Mouse (Mus musculus) lung, postnatal 4 days (tissue): ENCODE measurements around the gene Klhl12.
"Not testable (repeated sequence)": the region's sequence is repeated elsewhere in the genome, so short reads cannot be mapped to it uniquely, and the experiment has no call there.

Experiments used
- DNase-seq, 2 experiments: peaks; one replicate each; pipeline ENCODE4 v3.0.0; 2021

Klhl12 gene

GRCm38 (mm10) chr1:134516491-134517198, 61.3 kb downstream of the Klhl12 start:
- peak; percentile 18 to 71 for DNase-seq

- DNase-seq = not testable (repeated sequence)
These were observed 62.5 kb downstream of the Klhl12 start for GRCm38 (mm10) chr1:134517841-134518240.

GRCm38 (mm10) chr1:134518677-134519076, 63.3 kb downstream of the Klhl12 start:
- DNase-seq = peak; percentile 85 to 89

- DNase-seq = not testable (repeated sequence)
These were observed 63.9 kb downstream of the Klhl12 start for GRCm38 (mm10) chr1:134519201-134519600.

- DNase-seq = no peak
These were observed 64.8 kb downstream of the Klhl12 start for GRCm38 (mm10) chr1:134520001-134520721.

- DNase-seq = no peak
These were observed 65.8 kb downstream of the Klhl12 start for GRCm38 (mm10) chr1:134521163-134521562.

GRCm38 (mm10) chr1:134522325-134522724, 67.0 kb downstream of the Klhl12 start:
- no peak for DNase-seq

GRCm38 (mm10) chr1:134524424-134524823, 69.1 kb downstream of the Klhl12 start:
- DNase-seq = peak in 1 of 2 experiments; percentile 40

GRCm38 (mm10) chr1:134525015-134525414, 69.7 kb downstream of the Klhl12 start:
- no peak for DNase-seq

- DNase-seq = no peak
These were observed 71.4 kb downstream of the Klhl12 start for GRCm38 (mm10) chr1:134526752-134527151.

- DNase-seq = no peak
These were observed 75.3 kb downstream of the Klhl12 start for GRCm38 (mm10) chr1:134530618-134531017.

- not testable (repeated sequence) for DNase-seq
These were observed 78.4 kb downstream of the Klhl12 start for GRCm38 (mm10) chr1:134533710-134534109.

- DNase-seq = no peak
These were observed 79.7 kb downstream of the Klhl12 start for GRCm38 (mm10) chr1:134535054-134535453.

GRCm38 (mm10) chr1:134535513-134535912, 80.2 kb downstream of the Klhl12 start:
- no peak for DNase-seq

GRCm38 (mm10) chr1:134540610-134541009, 85.3 kb downstream of the Klhl12 start:
- DNase-seq = no peak
